Mouse (Mus musculus): ENCODE measurements at regions not wholly inside any gene's neighbourhood (a gene's known extent, or its start where the extent isn't known, plus 50 kb on each side); places are given as distances from the start of the nearest gene placed in this dataset.

DNA sequence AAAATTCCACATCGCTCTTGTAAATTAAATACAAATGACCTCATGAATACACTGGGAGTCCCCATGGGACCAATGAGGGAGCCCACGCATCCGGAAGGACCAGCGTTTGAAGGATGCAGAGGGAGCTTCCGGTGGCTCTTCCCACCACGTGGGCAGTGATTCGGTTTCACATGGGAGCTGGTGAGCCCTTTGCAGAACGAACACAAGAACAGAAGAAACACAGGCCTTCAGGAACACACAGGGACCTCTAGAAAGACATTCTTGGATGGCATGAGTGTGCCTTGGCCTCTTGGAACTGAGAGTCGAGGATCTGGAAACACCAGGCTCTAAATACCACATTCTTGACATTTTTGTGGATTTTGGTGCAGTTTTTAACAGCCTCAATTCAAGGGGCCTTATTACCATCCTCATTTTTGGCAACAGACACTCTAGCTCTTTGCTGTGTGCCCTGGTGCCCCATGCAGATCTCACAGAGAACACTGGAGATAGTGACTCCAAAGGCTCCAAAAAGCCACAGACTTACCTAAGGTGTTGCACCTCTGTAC is 204.1 kb downstream of the Sox9 start:
- no peak overlapping the region for H3K4me3 ChIP-seq
- WGBS: 70% methylated on average over 9 of the region's 9 CpGs
- no peaks in the 10 kb centered on the region for H3K36me3 ChIP-seq
- no peaks in the 10 kb centered on the region for H3K27me3 ChIP-seq
- H3K9me3 ChIP-seq: no peaks in the 10 kb centered on the region
- no peak for ATAC-seq (ENCODE audit: insufficient number of reproducible peaks, insufficient read depth, low FRiP score, low TSS enrichment)
- H3K9ac ChIP-seq: no peak overlapping the region
- peaks cover 27% of the 10 kb centered on the region for H3K4me1 ChIP-seq
- no peak overlapping the region for H3K4me2 ChIP-seq (replicated peaks)
- H3K27ac ChIP-seq: no peak overlapping the region

DNA sequence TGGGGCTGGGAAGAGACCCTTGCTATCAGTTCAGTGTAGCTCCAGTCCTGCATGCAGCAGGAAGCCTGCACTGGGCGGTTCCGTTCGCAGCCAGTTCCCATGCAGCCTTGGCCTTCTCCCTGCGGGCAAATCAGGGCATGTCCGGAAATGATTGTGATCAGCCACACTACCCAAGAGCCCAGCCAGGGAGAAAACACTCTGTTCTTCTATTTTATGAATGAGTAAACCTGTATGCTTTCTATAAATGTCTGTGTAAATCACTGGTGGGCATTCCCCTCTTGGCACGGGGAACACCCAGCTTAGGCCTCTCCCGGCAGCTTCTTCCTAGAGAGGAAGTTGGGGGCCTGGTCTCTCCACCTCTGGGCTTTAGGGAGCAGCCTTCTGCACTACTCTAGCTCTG is 205.8 kb downstream of the Sox9 start:
- H3K36me3 ChIP-seq: no peaks in the 10 kb centered on the region
- H3K4me3 ChIP-seq: no peak overlapping the region
- H3K9me3 ChIP-seq: no peaks in the 10 kb centered on the region
- no peaks in the 10 kb centered on the region for H3K27me3 ChIP-seq
- no peak overlapping the region for H3K9ac ChIP-seq
- ATAC-seq (ENCODE audit: insufficient number of reproducible peaks, insufficient read depth, low FRiP score, low TSS enrichment): no peak
- peaks cover 38% of the 10 kb centered on the region for H3K4me1 ChIP-seq
- H3K27ac ChIP-seq: no peak overlapping the region
- 62% methylated on average over 7 of the region's 7 CpGs for WGBS
- H3K4me2 ChIP-seq (replicated peaks): no peak overlapping the region

DNA sequence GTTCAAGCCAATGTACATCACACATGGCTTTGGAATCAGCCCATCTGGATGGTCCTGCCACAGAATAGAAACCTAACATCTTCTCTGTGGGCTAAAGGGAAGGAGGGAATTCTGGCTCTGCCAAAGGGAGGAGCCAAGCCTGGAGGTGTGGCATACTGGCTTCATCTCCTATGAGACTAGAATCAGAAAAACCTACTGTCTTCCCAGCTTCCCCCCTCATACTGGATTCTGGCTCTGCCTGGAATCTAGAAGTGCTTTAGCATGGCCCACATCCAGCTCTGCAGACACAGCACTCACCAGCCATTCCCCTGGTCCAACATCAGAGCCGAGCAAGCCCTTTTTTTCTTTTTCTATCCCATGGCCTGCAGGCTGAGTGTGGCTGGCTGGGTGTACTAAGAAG is 206.9 kb downstream of the Sox9 start:
- H3K27me3 ChIP-seq: no peaks in the 10 kb centered on the region
- no peaks in the 10 kb centered on the region for H3K36me3 ChIP-seq
- no peak for ATAC-seq (ENCODE audit: insufficient number of reproducible peaks, insufficient read depth, low FRiP score, low TSS enrichment)
- no peak overlapping the region for H3K4me3 ChIP-seq
- H3K27ac ChIP-seq: no peak overlapping the region
- H3K4me2 ChIP-seq (replicated peaks): no peak overlapping the region
- 64% methylated on average over 1 of the region's 1 CpGs for WGBS
- H3K9me3 ChIP-seq: no peaks in the 10 kb centered on the region
- H3K9ac ChIP-seq: no peak overlapping the region
- peaks cover 39% of the 10 kb centered on the region for H3K4me1 ChIP-seq

DNA sequence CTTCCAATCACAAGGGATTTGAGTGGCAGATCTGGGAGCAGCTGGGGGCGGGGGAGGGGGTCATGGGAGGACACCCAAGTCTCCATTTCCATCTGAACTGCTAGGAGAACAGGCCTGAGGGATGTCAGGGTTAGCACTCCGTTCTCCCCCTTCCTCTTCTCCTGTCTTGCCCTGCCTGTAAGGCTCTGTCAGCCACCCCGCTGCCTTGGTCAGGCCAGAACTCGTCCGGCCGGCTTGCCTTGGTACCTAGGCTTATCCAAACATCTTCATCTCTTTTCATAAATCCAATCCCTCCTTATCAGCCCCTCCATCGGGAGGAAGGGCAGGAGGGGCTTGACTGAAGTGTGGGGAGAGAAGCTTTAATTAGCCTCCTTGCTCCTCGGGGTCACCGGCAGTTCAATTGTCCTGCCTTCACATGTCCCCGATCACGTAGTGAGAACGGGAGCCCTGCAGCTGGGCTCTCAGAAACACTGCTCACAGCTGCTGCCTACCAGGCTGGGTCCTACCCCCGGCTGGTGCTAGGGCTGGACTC is 208.0 kb downstream of the Sox9 start:
- Histone ChIP-seq H3K27me3 (no peaks in the 10 kb centered on the region), H3K9ac (no peak overlapping the region), H3K4me1 (peaks cover 39% of the 10 kb centered on the region), H3K9me3 (no peaks in the 10 kb centered on the region), H3K4me2 (replicated peaks) (no peak overlapping the region), H3K4me3 (no peak overlapping the region), H3K36me3 (no peaks in the 10 kb centered on the region), H3K27ac (no peak overlapping the region; the same call in 1 of the 2 replicates)
- 18% methylated on average over 13 of the region's 13 CpGs for WGBS
- no peak for ATAC-seq (ENCODE audit: insufficient number of reproducible peaks, insufficient read depth, low FRiP score, low TSS enrichment)

DNA sequence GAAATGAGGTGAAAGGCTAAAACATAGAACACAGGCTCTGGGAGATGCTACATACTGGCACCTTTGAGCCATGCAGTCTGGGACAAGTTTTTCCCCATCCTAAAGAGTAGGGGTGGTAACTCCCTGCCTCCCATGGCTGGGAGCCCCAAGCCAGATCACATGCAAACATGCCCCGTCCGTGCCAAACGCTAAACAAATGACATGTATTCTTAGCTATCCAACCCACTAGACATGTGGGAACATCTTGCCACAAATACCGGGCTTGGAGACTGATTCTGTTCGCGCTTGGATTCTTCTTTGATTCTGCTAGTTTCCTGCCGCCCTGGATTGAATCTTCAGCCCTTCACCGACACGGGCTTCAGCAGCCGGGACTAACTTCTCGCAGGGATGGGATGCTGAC is 208.7 kb downstream of the Sox9 start:
- Histone ChIP-seq H3K4me2 (replicated peaks) (no peak overlapping the region), H3K9ac (no peak overlapping the region), H3K27ac (no peak overlapping the region)

DNA sequence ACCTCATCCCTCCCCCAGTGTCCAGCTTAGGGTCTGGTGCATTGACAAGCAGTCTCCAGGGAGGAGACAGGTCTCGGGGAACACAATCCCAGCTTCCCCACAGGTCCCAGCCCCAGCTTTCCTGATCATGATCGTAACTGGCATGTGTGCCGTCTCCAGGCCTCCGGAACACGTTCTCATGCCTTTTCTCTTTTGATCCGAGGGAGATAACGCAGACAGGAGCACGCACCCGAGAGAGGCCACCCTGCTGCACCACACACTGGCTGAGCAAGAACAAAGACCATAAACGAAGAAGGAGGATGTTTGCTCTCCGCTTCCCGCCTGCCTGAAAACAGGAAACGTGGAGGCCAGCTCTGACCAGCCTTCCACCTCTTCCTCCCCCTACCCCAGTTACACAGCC is 209.8 kb downstream of the Sox9 start:
- Histone ChIP-seq H3K9ac (no peak overlapping the region), H3K36me3 (no peaks in the 10 kb centered on the region), H3K4me2 (replicated peaks) (no peak overlapping the region), H3K4me1 (peaks cover 39% of the 10 kb centered on the region), H3K27me3 (no peaks in the 10 kb centered on the region), H3K27ac (no peak overlapping the region), H3K9me3 (no peaks in the 10 kb centered on the region), H3K4me3 (no peak overlapping the region)
- no peak for ATAC-seq (ENCODE audit: insufficient number of reproducible peaks, insufficient read depth, low FRiP score, low TSS enrichment)
- WGBS: 50% methylated on average over 13 of the region's 13 CpGs

More for the DNA sequence above, 208.7 kb downstream of the Sox9 start:
- no peaks in the 10 kb centered on the region for H3K36me3 ChIP-seq
- H3K4me3 ChIP-seq: no peak overlapping the region
- 71% methylated on average over 11 of the region's 11 CpGs for WGBS
- no peaks in the 10 kb centered on the region for H3K9me3 ChIP-seq
- H3K27me3 ChIP-seq: no peaks in the 10 kb centered on the region
- ATAC-seq (ENCODE audit: insufficient number of reproducible peaks, insufficient read depth, low FRiP score, low TSS enrichment): no peak
- H3K4me1 ChIP-seq: peaks cover 39% of the 10 kb centered on the region

DNA sequence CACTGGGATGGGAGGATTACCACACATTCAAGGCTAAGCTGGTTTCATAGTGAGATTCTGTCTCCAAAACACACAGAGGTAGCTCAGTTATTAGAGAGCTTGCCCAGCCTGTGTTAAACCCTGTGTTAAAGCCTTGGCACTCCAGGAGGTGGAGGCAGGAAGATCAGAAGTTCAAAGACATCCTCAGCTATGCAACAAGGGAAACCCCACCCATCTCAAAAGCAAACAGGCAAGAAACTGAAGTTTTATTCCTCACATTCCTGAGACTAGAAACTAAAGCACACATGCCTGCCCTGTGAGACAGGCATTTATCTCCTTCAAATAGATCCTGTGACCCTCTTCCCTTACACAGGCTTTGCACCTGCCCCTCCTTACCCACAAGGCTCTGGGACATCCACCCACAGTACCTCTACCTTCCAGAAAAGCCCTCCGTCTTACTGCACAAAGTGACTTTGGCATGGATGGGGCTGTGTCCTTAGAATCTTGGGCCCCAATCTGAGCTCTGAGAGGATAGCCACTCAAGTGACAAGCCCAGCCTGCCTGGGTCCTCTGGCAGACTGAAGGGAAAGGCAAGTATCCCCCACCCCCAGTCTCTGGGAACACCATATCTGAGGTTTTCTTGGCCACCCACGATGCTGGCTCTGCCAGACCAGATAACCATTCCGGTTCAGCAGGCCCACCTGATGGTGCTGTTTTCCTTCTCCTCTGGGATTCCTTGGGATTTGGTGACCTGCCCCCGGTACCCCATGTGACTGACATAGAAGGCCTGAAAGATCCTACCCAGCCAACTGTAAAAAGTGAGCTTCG is 217.0 kb downstream of the Sox9 start:
- no peak for ATAC-seq (ENCODE audit: insufficient number of reproducible peaks, insufficient read depth, low FRiP score, low TSS enrichment)
- Histone ChIP-seq H3K9ac (no peak overlapping the region), H3K9me3 (no peaks in the 10 kb centered on the region), H3K4me1 (0 out of 2 replicates have a peak, but pooled peaks cover 4% of the 10 kb centered on the region), H3K36me3 (no peaks in the 10 kb centered on the region), H3K27me3 (no peaks in the 10 kb centered on the region), H3K4me3 (no peak overlapping the region), H3K27ac (no peak overlapping the region), H3K4me2 (replicated peaks) (no peak overlapping the region)
- 47% methylated on average over 5 of the region's 5 CpGs for WGBS

DNA sequence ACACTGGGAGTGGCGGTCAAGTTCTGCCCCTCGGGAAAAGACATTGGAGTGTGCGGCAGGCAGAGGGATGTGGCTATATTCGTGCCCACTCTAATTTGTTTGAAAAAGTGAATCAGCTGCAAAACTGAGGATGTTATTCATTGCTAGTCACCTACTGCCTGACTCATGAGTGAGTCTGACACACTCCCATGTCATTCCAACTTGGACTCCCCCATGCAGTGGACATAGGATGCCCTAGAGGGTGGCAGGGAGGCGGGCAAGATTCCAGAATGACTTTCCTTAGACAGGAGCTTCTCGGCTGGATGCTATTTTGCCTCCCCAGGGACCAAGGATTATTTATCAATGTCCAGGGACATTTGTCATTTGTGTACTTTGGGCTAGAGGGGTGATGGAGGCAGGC is 219.0 kb downstream of the Sox9 start:
- Histone ChIP-seq H3K4me2 (replicated peaks) (no peak overlapping the region), H3K4me1 (0 out of 2 replicates have a peak, but pooled peaks cover 7% of the 10 kb centered on the region), H3K36me3 (no peaks in the 10 kb centered on the region), H3K9me3 (no peaks in the 10 kb centered on the region), H3K4me3 (no peak overlapping the region), H3K27ac (no peak overlapping the region), H3K9ac (no peak overlapping the region), H3K27me3 (no peaks in the 10 kb centered on the region)
- ATAC-seq (ENCODE audit: insufficient number of reproducible peaks, insufficient read depth, low FRiP score, low TSS enrichment): no peak
- WGBS: 78% methylated on average over 6 of the region's 6 CpGs

DNA sequence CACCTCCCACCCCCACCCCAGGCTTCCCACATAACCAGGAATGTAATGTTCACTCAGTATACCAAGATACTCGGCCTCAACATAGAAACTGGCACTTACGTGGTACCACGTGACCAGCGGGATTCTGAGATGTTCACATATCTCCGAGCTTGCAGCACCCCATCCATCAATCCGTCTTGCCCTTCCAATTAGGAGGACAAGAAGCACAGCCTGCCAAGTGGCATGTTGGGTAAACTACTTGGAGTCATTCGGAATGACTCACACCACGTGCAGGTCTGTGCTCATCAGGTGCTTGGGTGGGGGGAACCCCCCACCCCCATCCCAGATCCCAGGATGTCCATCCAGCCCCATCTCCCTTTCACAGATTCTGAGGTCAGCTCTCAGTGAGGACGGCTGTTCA is 223.9 kb downstream of the Sox9 start:
- H3K9me3 ChIP-seq: no peaks in the 10 kb centered on the region
- no peaks in the 10 kb centered on the region for H3K27me3 ChIP-seq
- H3K4me3 ChIP-seq: no peak overlapping the region
- ATAC-seq (ENCODE audit: insufficient number of reproducible peaks, insufficient read depth, low FRiP score, low TSS enrichment): no peak
- WGBS: 83% methylated on average over 9 of the region's 9 CpGs
- H3K4me2 ChIP-seq (replicated peaks): no peak overlapping the region
- H3K4me1 ChIP-seq: 0 out of 2 replicates have a peak, but pooled peaks cover 3% of the 10 kb centered on the region
- H3K27ac ChIP-seq: no peak overlapping the region
- H3K9ac ChIP-seq: no peak overlapping the region
- H3K36me3 ChIP-seq: no peaks in the 10 kb centered on the region

DNA sequence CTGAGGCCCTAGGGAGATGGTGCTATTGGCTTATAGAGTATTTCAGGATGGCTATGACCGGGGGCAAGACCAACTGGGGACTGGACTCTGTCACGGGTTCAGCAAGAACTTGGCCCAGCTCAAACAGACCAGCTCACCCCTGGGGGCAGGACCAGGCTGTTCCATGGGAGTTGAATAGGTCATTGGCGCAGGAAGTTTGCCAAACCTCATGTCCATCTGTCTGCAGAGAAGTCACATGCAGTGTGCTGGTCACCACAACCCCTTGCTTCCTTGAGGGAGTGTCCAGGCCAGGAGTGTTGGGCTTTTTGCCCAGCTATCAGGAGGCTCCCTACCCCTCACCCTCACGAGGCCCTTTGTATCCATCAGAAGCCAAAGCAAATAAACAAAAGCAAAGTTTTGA is 226.5 kb downstream of the Sox9 start:
- no peak for ATAC-seq (ENCODE audit: insufficient number of reproducible peaks, insufficient read depth, low FRiP score, low TSS enrichment)
- Histone ChIP-seq H3K9me3 (no peaks in the 10 kb centered on the region), H3K27ac (no peak overlapping the region), H3K36me3 (no peaks in the 10 kb centered on the region), H3K9ac (no peak overlapping the region), H3K4me2 (replicated peaks) (no peak overlapping the region), H3K4me3 (no peak overlapping the region), H3K27me3 (no peaks in the 10 kb centered on the region), H3K4me1 (peaks cover 8% of the 10 kb centered on the region)
- 70% methylated on average over 4 of the region's 4 CpGs for WGBS

DNA sequence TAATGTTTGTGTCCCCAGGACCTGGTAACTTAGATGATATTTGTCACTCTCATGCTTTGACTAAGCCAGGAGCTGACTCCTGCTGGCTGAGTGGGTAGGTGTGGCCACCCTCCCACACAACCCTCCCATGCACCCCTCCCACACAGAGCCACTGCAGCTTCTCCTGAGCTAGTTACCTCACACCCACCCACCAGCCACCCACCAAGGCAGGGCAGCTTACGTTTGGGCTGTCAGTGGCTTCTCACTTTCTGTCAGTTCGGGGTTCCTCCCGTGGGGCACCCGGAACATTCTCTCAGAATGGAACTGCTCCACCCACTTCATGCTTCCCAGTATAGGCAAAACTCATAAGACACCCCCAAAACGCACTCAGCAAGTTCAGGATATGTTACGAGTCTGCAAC is 227.4 kb downstream of the Sox9 start:
- H3K9me3 ChIP-seq: no peaks in the 10 kb centered on the region
- H3K4me3 ChIP-seq: no peak overlapping the region
- peaks cover 15% of the 10 kb centered on the region for H3K4me1 ChIP-seq
- no peak overlapping the region for H3K27ac ChIP-seq
- 89% methylated on average over 6 of the region's 6 CpGs for WGBS
- no peak for ATAC-seq (ENCODE audit: insufficient number of reproducible peaks, insufficient read depth, low FRiP score, low TSS enrichment)
- H3K36me3 ChIP-seq: no peaks in the 10 kb centered on the region
- H3K27me3 ChIP-seq: no peaks in the 10 kb centered on the region
- no peak overlapping the region for H3K9ac ChIP-seq
- no peak overlapping the region for H3K4me2 ChIP-seq (replicated peaks)

DNA sequence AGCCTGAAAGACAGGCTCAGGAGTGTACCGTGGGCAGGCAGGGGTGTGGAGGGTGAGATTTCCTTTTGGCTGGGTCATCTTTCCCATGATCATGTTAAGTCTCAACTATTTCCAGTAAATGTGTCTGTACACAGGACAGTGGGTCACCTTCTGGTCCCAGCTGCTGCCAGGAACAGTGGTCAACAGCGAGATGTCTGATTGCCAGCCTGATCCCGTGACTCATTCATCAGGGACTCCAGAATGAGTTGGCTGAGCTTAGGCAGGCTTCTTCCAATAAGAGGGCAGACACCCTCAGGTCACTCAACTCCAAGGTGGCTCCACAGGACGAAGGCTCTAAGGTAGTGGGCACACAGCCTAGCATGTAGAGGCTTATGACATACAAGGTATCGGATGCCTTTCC is 228.9 kb downstream of the Sox9 start:
- Histone ChIP-seq H3K27ac (no peak overlapping the region), H3K9ac (no peak overlapping the region), H3K27me3 (no peaks in the 10 kb centered on the region), H3K4me2 (replicated peaks) (no peak overlapping the region), H3K4me1 (peaks cover 26% of the 10 kb centered on the region), H3K4me3 (no peak overlapping the region), H3K9me3 (no peaks in the 10 kb centered on the region), H3K36me3 (no peaks in the 10 kb centered on the region)
- 90% methylated on average over 5 of the region's 5 CpGs for WGBS
- no peak for ATAC-seq (ENCODE audit: insufficient number of reproducible peaks, insufficient read depth, low FRiP score, low TSS enrichment)
